Mouse (Mus musculus): Measurements from ENCODE around the gene Ehd1. TPM values are rescaled to one million over a fixed set of nuclear protein-coding genes. Genes with fewer than 3 reads are reported as not detected.

The Ehd1 gene
- polyA plus RNA-seq, 1 experiment from 2014 or later: 81.6 TPM

- DNase-seq (ENCODE audit: low spot score): no peak
- Histone ChIP-seq H3K9me3 (replicated peaks) (no peaks in the 10 kb centered on the region), H3K27ac (replicated peaks) (peak overlapping the region; percentile 15; the same call in 1 of the 2 replicates), H3K4me3 (no peak overlapping the region), H3K4me1 (peaks cover 35% of the 10 kb centered on the region), H3K27me3 (ENCODE audit: low read depth, poor library complexity, severe bottlenecking) (no peaks in the 10 kb centered on the region), H3K36me3 (peaks cover 9% of the 10 kb centered on the region)
- 79% methylated on average over 1 of the region's 1 CpGs for WGBS
These were observed 36.4 kb upstream of the Ehd1 start for GRCm38 (mm10) chr19:6240136-6240535.

- no peaks in the 10 kb centered on the region for H3K27me3 ChIP-seq (ENCODE audit: low read depth, poor library complexity, severe bottlenecking)
- peaks cover 15% of the 10 kb centered on the region for H3K36me3 ChIP-seq
- H3K27ac ChIP-seq (replicated peaks): peak overlapping the region; percentile 81
- no peaks in the 10 kb centered on the region for H3K9me3 ChIP-seq (replicated peaks)
- no peak for DNase-seq (ENCODE audit: low spot score)
- H3K4me1 ChIP-seq: peaks cover 31% of the 10 kb centered on the region
- 42% methylated on average over 5 of the region's 5 CpGs for WGBS
- peak overlapping the region; percentile 70 for H3K4me3 ChIP-seq
These were observed 35.8 kb upstream of the Ehd1 start for GRCm38 (mm10) chr19:6240725-6241124.

- Histone ChIP-seq H3K27ac (replicated peaks) (peak within 1 kb of the TSS; percentile 81), H3K4me1 (peaks cover 28% of the 10 kb centered on the region), H3K36me3 (peaks cover 23% of the 10 kb centered on the region), H3K4me3 (peak within 1 kb of the TSS; percentile 70), H3K27me3 (ENCODE audit: low read depth, poor library complexity, severe bottlenecking) (no peaks in the 10 kb centered on the region), H3K9me3 (replicated peaks) (no peaks in the 10 kb centered on the region)
- under 1% methylated on average over 55 of the region's 55 CpGs for WGBS
- DNase-seq (ENCODE audit: low spot score): peak; percentile 98
These were observed 35.0 kb upstream of the Ehd1 start, which contains the start of gene Atg2a for GRCm38 (mm10) chr19:6241274-6242107. Gene Atg2a (plus strand): TSS chr19:6241668.

GRCm38 (mm10) chr19:6242281-6242680 lies 34.2 kb upstream of the Ehd1 start:
- H3K27me3 ChIP-seq (ENCODE audit: low read depth, poor library complexity, severe bottlenecking): no peaks in the 10 kb centered on the region
- peaks cover 31% of the 10 kb centered on the region for H3K36me3 ChIP-seq
- peaks cover 22% of the 10 kb centered on the region for H3K4me1 ChIP-seq
- WGBS: 6% methylated on average over 4 of the region's 4 CpGs
- H3K9me3 ChIP-seq (replicated peaks): no peaks in the 10 kb centered on the region
- H3K4me3 ChIP-seq: peak overlapping the region; percentile 70
- DNase-seq (ENCODE audit: low spot score): peak; percentile 22
- H3K27ac ChIP-seq (replicated peaks): peak overlapping the region; percentile 81

- DNase-seq (ENCODE audit: low spot score): no peak
- Histone ChIP-seq H3K27me3 (ENCODE audit: low read depth, poor library complexity, severe bottlenecking) (no peaks in the 10 kb centered on the region), H3K9me3 (replicated peaks) (no peaks in the 10 kb centered on the region), H3K36me3 (peaks cover 40% of the 10 kb centered on the region), H3K4me3 (peak overlapping the region; percentile 70; the same call in 1 of the 2 replicates), H3K27ac (replicated peaks) (no peak overlapping the region), H3K4me1 (peaks cover 22% of the 10 kb centered on the region)
- 82% methylated on average over 5 of the region's 5 CpGs for WGBS
These were observed 33.3 kb upstream of the Ehd1 start for GRCm38 (mm10) chr19:6243226-6243625.

- Histone ChIP-seq H3K36me3 (peaks cover 61% of the 10 kb centered on the region), H3K27ac (replicated peaks) (no peak overlapping the region), H3K9me3 (replicated peaks) (no peaks in the 10 kb centered on the region), H3K4me1 (peaks cover 20% of the 10 kb centered on the region), H3K4me3 (no peak overlapping the region), H3K27me3 (ENCODE audit: low read depth, poor library complexity, severe bottlenecking) (no peaks in the 10 kb centered on the region)
- no peak for DNase-seq (ENCODE audit: low spot score)
- 94% methylated on average over 1 of the region's 1 CpGs for WGBS
These were observed 30.7 kb upstream of the Ehd1 start for GRCm38 (mm10) chr19:6245806-6246205.

GRCm38 (mm10) chr19:6247526-6248300 lies 28.8 kb upstream of the Ehd1 start:
- H3K27ac ChIP-seq (replicated peaks): no peak overlapping the region
- H3K4me1 ChIP-seq: peaks cover 9% of the 10 kb centered on the region
- H3K9me3 ChIP-seq (replicated peaks): no peaks in the 10 kb centered on the region
- WGBS: 92% methylated on average over 29 of the region's 29 CpGs
- no peaks in the 10 kb centered on the region for H3K27me3 ChIP-seq (ENCODE audit: low read depth, poor library complexity, severe bottlenecking)
- peaks cover 79% of the 10 kb centered on the region for H3K36me3 ChIP-seq
- no peak for DNase-seq (ENCODE audit: low spot score)
- H3K4me3 ChIP-seq: 0 out of 2 replicates have a peak overlapping the region, but pooled peaks have one; percentile 16

GRCm38 (mm10) chr19:6253021-6253420 lies 23.5 kb upstream of the Ehd1 start:
- Histone ChIP-seq H3K27ac (replicated peaks) (no peak overlapping the region), H3K36me3 (peaks cover 94% of the 10 kb centered on the region), H3K4me3 (no peak overlapping the region), H3K27me3 (ENCODE audit: low read depth, poor library complexity, severe bottlenecking) (no peaks in the 10 kb centered on the region), H3K9me3 (replicated peaks) (no peaks in the 10 kb centered on the region), H3K4me1 (no peaks in the 10 kb centered on the region)
- DNase-seq (ENCODE audit: low spot score): no peak
- WGBS: 93% methylated on average over 4 of the region's 4 CpGs

- no peaks in the 10 kb centered on the region; the same call in 1 of the 2 replicates for H3K9me3 ChIP-seq (replicated peaks)
- no peak for DNase-seq (ENCODE audit: low spot score)
- H3K4me1 ChIP-seq: no peaks in the 10 kb centered on the region
- 70% methylated on average over 2 of the region's 2 CpGs for WGBS
- H3K4me3 ChIP-seq: no peak overlapping the region
- peaks cover 73% of the 10 kb centered on the region for H3K36me3 ChIP-seq
- no peaks in the 10 kb centered on the region for H3K27me3 ChIP-seq (ENCODE audit: low read depth, poor library complexity, severe bottlenecking)
- H3K27ac ChIP-seq (replicated peaks): no peak overlapping the region; the same call in 1 of the 2 replicates
These were observed 16.1 kb upstream of the Ehd1 start for GRCm38 (mm10) chr19:6260428-6260827.

- 90% methylated on average over 4 of the region's 4 CpGs for WGBS
- Histone ChIP-seq H3K4me3 (no peak overlapping the region), H3K9me3 (replicated peaks) (no peaks in the 10 kb centered on the region; the same call in 1 of the 2 replicates), H3K36me3 (peaks cover 68% of the 10 kb centered on the region), H3K4me1 (no peaks in the 10 kb centered on the region), H3K27ac (replicated peaks) (no peak overlapping the region), H3K27me3 (ENCODE audit: low read depth, poor library complexity, severe bottlenecking) (no peaks in the 10 kb centered on the region)
- no peak for DNase-seq (ENCODE audit: low spot score)
These were observed 15.6 kb upstream of the Ehd1 start for GRCm38 (mm10) chr19:6260946-6261345.

GRCm38 (mm10) chr19:6261379-6261778 lies 15.1 kb upstream of the Ehd1 start:
- 93% methylated on average over 14 of the region's 14 CpGs for WGBS

GRCm38 (mm10) chr19:6262222-6262621 lies 14.3 kb upstream of the Ehd1 start:
- WGBS: 58% methylated on average over 7 of the region's 7 CpGs
- no peak overlapping the region for H3K27ac ChIP-seq (replicated peaks)
- peaks cover 55% of the 10 kb centered on the region for H3K36me3 ChIP-seq
- DNase-seq (ENCODE audit: low spot score): peak; percentile 68
- H3K4me1 ChIP-seq: no peaks in the 10 kb centered on the region
- no peaks in the 10 kb centered on the region for H3K27me3 ChIP-seq (ENCODE audit: low read depth, poor library complexity, severe bottlenecking)
- H3K4me3 ChIP-seq: no peak overlapping the region
- H3K9me3 ChIP-seq (replicated peaks): no peaks in the 10 kb centered on the region; the same call in 1 of the 2 replicates

More at GRCm38 (mm10) chr19:6261379-6261778, 15.1 kb upstream of the Ehd1 start:
- no peaks in the 10 kb centered on the region; the same call in 1 of the 2 replicates for H3K9me3 ChIP-seq (replicated peaks)
- no peaks in the 10 kb centered on the region for H3K4me1 ChIP-seq
- no peak overlapping the region for H3K27ac ChIP-seq (replicated peaks)
- H3K36me3 ChIP-seq: peaks cover 63% of the 10 kb centered on the region
- H3K27me3 ChIP-seq (ENCODE audit: low read depth, poor library complexity, severe bottlenecking): no peaks in the 10 kb centered on the region
- DNase-seq (ENCODE audit: low spot score): no peak
- H3K4me3 ChIP-seq: no peak overlapping the region
